Mouse (Mus musculus) kidney, embryonic 15.5 days (tissue): ENCODE measurements at regions not wholly inside any gene's neighbourhood (a gene's known extent, or its start where the extent isn't known, plus 50 kb on each side); places are given as distances from the start of the nearest gene placed in this dataset.

Experiments used
- ATAC-seq: fragments of 200-750 bp; cut with Nextera tagmentation; replicated peaks from 2 replicates; pipeline ENCODE4 v1.8.0; 2017; ENCODE audit warnings: moderate TSS enrichment; ENCODE audit not compliant: low FRiP score
- H3K27ac ChIP-seq: fragments of 300-500 bp; sonication (generic); 2 replicates; pipeline ENCODE4 v1.5.1; 2015; ENCODE audit warnings: mild to moderate bottlenecking, inconsistent platforms
- H3K27me3 ChIP-seq: fragments of 300-500 bp; sonication (generic); 2 replicates; pipeline ENCODE4 v1.6.1; 2015; ENCODE audit warnings: inconsistent platforms
- H3K36me3 ChIP-seq: fragments of 300-500 bp; sonication (generic); 2 replicates; pipeline ENCODE4 v1.6.1; 2015; ENCODE audit warnings: inconsistent platforms
- H3K4me1 ChIP-seq: fragments of 300-500 bp; sonication (generic); 2 replicates; pipeline ENCODE4 v1.6.1; 2015; ENCODE audit warnings: inconsistent platforms
- H3K4me2 ChIP-seq: fragments of 300-500 bp; sonication (generic); 2 replicates; pipeline ENCODE4 v1.6.1; 2015; ENCODE audit warnings: moderate library complexity, mild to moderate bottlenecking, inconsistent platforms
- H3K4me3 ChIP-seq: fragments of 300-500 bp; sonication (generic); replicated peaks from 2 replicates; pipeline ENCODE4 v1.5.1; 2015; ENCODE audit warnings: mild to moderate bottlenecking, inconsistent platforms
- H3K9ac ChIP-seq: fragments of 300-500 bp; sonication (generic); 2 replicates; pipeline ENCODE4 v1.6.1; 2015; ENCODE audit warnings: mild to moderate bottlenecking, inconsistent platforms
- H3K9me3 ChIP-seq: fragments of 300-500 bp; sonication (generic); replicated peaks from 2 replicates; pipeline ENCODE4 v1.6.1; 2016; ENCODE audit warnings: inconsistent platforms
- WGBS: fragments of 180-500 bp; shearing (Covaris S2); methylation state at CpG from one replicate; pipeline ENCODE4 v1.1.7; 2015; ENCODE audit warnings: mixed read lengths; 5-methylcytosine and 5-hydroxymethylcytosine counted together

DNA sequence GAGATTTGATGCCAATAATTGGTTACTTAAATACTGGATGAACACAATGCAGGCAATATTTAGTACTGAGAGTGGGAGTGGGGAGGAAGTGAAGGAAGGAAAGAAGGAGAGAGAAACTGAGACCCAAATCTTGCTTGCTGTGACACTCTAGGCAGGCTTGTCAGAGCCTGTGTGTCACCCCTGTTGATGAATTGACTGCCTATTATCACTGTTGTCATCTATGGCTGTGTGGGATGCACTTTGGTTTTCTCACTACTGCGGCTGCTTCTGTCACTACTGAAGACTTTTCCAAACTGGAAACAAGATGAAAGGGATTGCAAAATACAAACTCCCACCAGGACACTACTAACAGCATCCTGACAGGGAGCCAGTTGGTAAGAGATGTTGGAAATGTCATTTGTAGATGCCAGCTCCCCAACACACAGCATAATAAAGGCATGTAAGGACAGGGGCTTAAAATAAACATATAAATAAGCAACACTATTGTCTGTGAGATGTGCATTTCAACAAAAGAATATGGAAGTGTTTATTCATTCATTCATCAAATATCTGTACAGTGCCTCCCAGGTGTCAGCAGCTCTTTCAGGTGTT is 207.0 kb upstream of the Ufl1 start:
- no peak overlapping the region for H3K27ac ChIP-seq
- no peak for ATAC-seq
- H3K9ac ChIP-seq, result no peak overlapping the region
- no peak overlapping the region for H3K4me3 ChIP-seq
- no peaks in the 10 kb centered on the region for H3K27me3 ChIP-seq
- H3K36me3 ChIP-seq, result no peaks in the 10 kb centered on the region
- no peaks in the 10 kb centered on the region for H3K9me3 ChIP-seq
- H3K4me1 ChIP-seq, result no peaks in the 10 kb centered on the region
- H3K4me2 ChIP-seq, result no peak overlapping the region
- WGBS, result 55% methylated on average over 1 of the region's 1 CpGs

- WGBS, result 16% methylated on average over 1 of the region's 1 CpGs
- H3K9me3 ChIP-seq, result no peaks in the 10 kb centered on the region
- H3K27me3 ChIP-seq, result no peaks in the 10 kb centered on the region
- no peaks in the 10 kb centered on the region for H3K4me1 ChIP-seq
- ATAC-seq, result no peak
- no peak overlapping the region for H3K9ac ChIP-seq
- H3K4me2 ChIP-seq, result no peak overlapping the region
- H3K27ac ChIP-seq, result no peak overlapping the region
- H3K36me3 ChIP-seq, result no peaks in the 10 kb centered on the region
- H3K4me3 ChIP-seq, result no peak overlapping the region
These were observed 202.0 kb upstream of the Ufl1 start for GRCm38 (mm10) chr4:25483621-25483933.

- Histone ChIP-seq H3K9me3 (no peaks in the 10 kb centered on the region), H3K27ac (no peak overlapping the region), H3K4me3 (no peak overlapping the region), H3K4me1 (no peaks in the 10 kb centered on the region), H3K27me3 (no peaks in the 10 kb centered on the region), H3K36me3 (no peaks in the 10 kb centered on the region), H3K9ac (no peak overlapping the region), H3K4me2 (no peak overlapping the region)
- WGBS, result 43% methylated on average over 6 of the region's 6 CpGs
- ATAC-seq, result no peak
These were observed 201.5 kb upstream of the Ufl1 start for GRCm38 (mm10) chr4:25482933-25483620.

DNA sequence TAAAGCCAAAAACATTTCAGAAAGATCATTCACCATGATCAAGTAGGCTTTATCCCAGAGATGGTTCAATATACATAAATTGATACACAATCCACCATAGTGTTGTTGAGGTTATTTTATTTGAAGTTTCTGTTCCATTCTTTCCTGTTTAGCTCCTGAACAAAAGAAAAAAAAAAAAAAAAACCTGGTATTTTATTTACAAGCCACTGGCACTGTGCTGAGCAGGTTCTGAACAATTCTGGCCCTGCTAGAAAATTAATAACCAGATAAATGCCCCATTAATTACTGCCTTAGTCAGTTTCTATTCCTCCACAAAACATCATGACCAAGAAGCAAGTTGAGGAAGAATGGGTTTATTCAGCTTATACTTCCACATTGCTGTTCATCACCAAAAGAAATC is 191.4 kb upstream of the Ufl1 start:
- no peak for ATAC-seq
- Histone ChIP-seq H3K9me3 (no peaks in the 10 kb centered on the region), H3K36me3 (no peaks in the 10 kb centered on the region), H3K27me3 (no peaks in the 10 kb centered on the region), H3K9ac (no peak overlapping the region), H3K4me2 (no peak overlapping the region), H3K27ac (no peak overlapping the region), H3K4me1 (no peaks in the 10 kb centered on the region), H3K4me3 (no peak overlapping the region)

DNA sequence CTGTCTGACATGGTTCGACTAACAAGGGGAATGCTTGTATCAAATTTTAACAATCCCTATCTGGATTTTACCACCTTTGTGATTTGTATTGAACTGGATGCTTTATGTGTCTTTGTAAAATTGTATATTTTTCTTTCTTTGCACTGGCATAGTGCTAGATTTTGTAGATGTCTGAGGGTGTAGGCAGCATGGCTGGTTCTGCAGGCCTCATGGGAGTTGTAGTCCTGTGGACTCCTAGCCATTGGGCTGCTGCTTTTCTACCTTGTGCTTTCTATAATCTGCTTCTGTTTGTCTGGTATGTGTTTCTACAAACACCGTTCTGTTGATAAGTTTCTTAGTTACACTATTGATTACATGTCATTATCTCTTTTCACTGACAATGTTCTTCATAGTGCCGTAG is 184.9 kb upstream of the Ufl1 start:
- no peak overlapping the region for H3K9ac ChIP-seq
- no peak overlapping the region for H3K27ac ChIP-seq
- H3K4me2 ChIP-seq, result no peak overlapping the region
- WGBS, result 87% methylated on average over 3 of the region's 3 CpGs
- H3K4me3 ChIP-seq, result no peak overlapping the region
- no peak for ATAC-seq
- no peaks in the 10 kb centered on the region; the same call in 1 of the 2 replicates for H3K9me3 ChIP-seq
- H3K36me3 ChIP-seq, result no peaks in the 10 kb centered on the region
- no peaks in the 10 kb centered on the region for H3K4me1 ChIP-seq
- no peaks in the 10 kb centered on the region for H3K27me3 ChIP-seq

- Histone ChIP-seq H3K27ac (no peak overlapping the region), H3K9me3 (no peaks in the 10 kb centered on the region; the same call in 1 of the 2 replicates), H3K36me3 (no peaks in the 10 kb centered on the region), H3K27me3 (no peaks in the 10 kb centered on the region), H3K4me2 (no peak overlapping the region), H3K9ac (no peak overlapping the region), H3K4me1 (no peaks in the 10 kb centered on the region), H3K4me3 (no peak overlapping the region)
- peak; percentile 77; the same call in 1 of the 2 replicates for ATAC-seq
- 45% methylated on average over 1 of the region's 1 CpGs for WGBS
These were observed 183.4 kb upstream of the Ufl1 start for GRCm38 (mm10) chr4:25464792-25465590.

DNA sequence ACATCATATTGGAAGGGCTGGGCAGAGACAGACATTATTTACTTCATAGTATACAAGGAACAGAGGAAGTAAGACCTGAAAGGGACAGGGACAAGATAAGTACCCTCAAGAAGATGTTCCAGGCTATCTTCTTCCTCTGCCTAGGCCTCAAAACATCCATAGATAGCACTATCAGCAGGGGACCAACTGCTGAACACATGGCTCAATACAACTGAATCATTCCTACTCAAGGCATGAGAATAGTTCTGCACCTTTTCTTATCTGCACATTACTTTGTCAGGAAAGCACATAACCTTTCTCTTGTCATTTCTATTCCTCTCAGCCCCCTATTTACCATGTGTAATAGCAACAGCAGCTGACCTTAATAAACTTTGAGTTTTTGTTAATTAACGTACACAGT is 182.4 kb upstream of the Ufl1 start:
- ATAC-seq, result no peak
- 72% methylated on average over 1 of the region's 1 CpGs for WGBS
- Histone ChIP-seq H3K4me1 (no peaks in the 10 kb centered on the region), H3K9me3 (no peaks in the 10 kb centered on the region; the same call in 1 of the 2 replicates), H3K36me3 (no peaks in the 10 kb centered on the region), H3K27me3 (no peaks in the 10 kb centered on the region), H3K27ac (no peak overlapping the region), H3K9ac (no peak overlapping the region), H3K4me3 (no peak overlapping the region), H3K4me2 (no peak overlapping the region)

- H3K9me3 ChIP-seq, result no peaks in the 10 kb centered on the region; the same call in 1 of the 2 replicates
- no peak for ATAC-seq
- no peak overlapping the region for H3K4me3 ChIP-seq
- H3K27me3 ChIP-seq, result no peaks in the 10 kb centered on the region
- no peaks in the 10 kb centered on the region for H3K4me1 ChIP-seq
- WGBS, result 64% methylated on average over 1 of the region's 1 CpGs
- no peak overlapping the region for H3K4me2 ChIP-seq
- no peak overlapping the region for H3K27ac ChIP-seq
- H3K9ac ChIP-seq, result no peak overlapping the region
- H3K36me3 ChIP-seq, result no peaks in the 10 kb centered on the region
These were observed 178.5 kb upstream of the Ufl1 start for GRCm38 (mm10) chr4:25460127-25460526.

DNA sequence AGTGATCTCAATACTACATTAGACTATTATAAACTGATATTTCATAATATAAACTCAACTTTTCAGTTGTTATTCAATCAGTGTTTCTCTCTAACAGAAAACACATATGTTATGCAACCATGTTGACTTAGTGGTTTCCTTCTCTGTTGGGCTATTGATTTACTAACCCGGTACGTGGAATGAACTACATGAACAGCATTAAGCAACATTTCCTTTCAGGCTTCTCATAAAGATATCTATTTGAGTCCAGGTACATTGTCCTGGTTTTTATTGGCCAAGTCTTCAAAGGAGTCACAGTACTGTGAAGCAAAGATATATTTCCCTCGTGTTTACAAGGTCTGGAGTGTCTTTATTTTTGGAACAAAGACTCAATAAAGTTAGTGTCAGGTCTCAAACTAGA is 173.1 kb upstream of the Ufl1 start:
- H3K27ac ChIP-seq, result no peak overlapping the region
- no peak overlapping the region for H3K9ac ChIP-seq
- WGBS, result 32% methylated on average over 3 of the region's 3 CpGs
- no peaks in the 10 kb centered on the region for H3K4me1 ChIP-seq
- no peaks in the 10 kb centered on the region for H3K9me3 ChIP-seq
- peak; percentile 62; the same call in 1 of the 2 replicates for ATAC-seq
- H3K36me3 ChIP-seq, result no peaks in the 10 kb centered on the region
- no peaks in the 10 kb centered on the region for H3K27me3 ChIP-seq
- H3K4me3 ChIP-seq, result no peak overlapping the region
- H3K4me2 ChIP-seq, result no peak overlapping the region

GRCm38 (mm10) chr4:25453127-25453806 is 171.6 kb upstream of the Ufl1 start:
- Histone ChIP-seq H3K27me3 (no peaks in the 10 kb centered on the region), H3K4me1 (no peaks in the 10 kb centered on the region), H3K4me3 (no peak overlapping the region), H3K27ac (no peak overlapping the region), H3K9me3 (no peaks in the 10 kb centered on the region), H3K4me2 (no peak overlapping the region), H3K36me3 (no peaks in the 10 kb centered on the region), H3K9ac (no peak overlapping the region)
- WGBS, result 90% methylated on average over 6 of the region's 6 CpGs
- no peak for ATAC-seq

DNA sequence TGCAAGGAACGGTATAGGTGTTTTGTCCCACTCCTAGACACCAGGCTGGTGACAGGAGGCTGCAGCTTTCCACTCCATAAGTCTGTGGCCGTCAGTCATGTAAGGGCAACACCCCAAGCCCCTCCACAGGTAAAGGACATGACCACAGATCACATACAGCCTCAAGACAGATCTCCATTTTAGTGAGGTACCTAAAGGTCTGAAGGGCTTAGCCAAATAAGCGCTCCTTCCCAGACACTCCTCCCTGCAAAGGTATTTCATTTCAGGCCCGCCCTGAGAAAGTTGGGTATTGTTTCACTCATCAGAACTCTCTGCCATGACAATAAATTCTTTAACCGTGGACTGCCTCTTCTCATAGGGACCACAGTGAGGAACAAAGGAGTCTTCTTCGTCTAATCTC is 170.2 kb upstream of the Ufl1 start:
- WGBS, result 42% methylated on average over 6 of the region's 6 CpGs
- H3K4me2 ChIP-seq, result no peak overlapping the region

DNA sequence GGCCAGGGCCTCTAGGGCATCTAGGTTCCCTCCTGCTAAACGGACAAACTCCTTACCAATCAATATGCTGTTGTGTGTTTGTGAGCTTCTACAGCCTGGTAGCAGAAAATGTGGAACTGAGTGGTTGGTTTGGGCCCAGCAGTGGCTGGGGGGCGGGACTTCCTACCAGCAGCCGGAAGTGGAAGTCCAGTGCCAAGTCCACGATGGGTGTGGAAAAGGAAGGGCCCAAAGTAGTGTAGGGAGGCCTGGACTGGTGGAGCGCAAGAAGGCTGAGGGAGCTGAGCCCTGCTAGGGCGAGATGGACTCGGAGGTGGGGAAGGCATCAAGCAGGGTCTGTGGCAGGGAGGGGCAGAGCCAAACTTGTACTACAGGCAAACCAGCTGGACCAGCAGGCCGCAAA is 150.6 kb upstream of the Ufl1 start:
- 86% methylated on average over 8 of the region's 8 CpGs for WGBS
- no peak overlapping the region for H3K4me3 ChIP-seq
- no peak for ATAC-seq

More for the DNA sequence above, 170.2 kb upstream of the Ufl1 start:
- no peak overlapping the region for H3K4me3 ChIP-seq
- H3K27ac ChIP-seq, result no peak overlapping the region
- no peaks in the 10 kb centered on the region for H3K9me3 ChIP-seq
- no peaks in the 10 kb centered on the region for H3K27me3 ChIP-seq
- no peaks in the 10 kb centered on the region for H3K36me3 ChIP-seq
- ATAC-seq, result peak; percentile 54
- H3K4me1 ChIP-seq, result no peaks in the 10 kb centered on the region
- H3K9ac ChIP-seq, result no peak overlapping the region

More for the DNA sequence above, 150.6 kb upstream of the Ufl1 start:
- H3K4me1 ChIP-seq, result no peaks in the 10 kb centered on the region
- no peaks in the 10 kb centered on the region for H3K27me3 ChIP-seq
- no peak overlapping the region for H3K4me2 ChIP-seq
- no peak overlapping the region for H3K9ac ChIP-seq
- no peak overlapping the region for H3K27ac ChIP-seq
- H3K36me3 ChIP-seq, result no peaks in the 10 kb centered on the region
- H3K9me3 ChIP-seq, result no peaks in the 10 kb centered on the region
